Mouse (Mus musculus): ENCODE data around the gene Cldn34c1.
"Not testable (repeated sequence)": the region's sequence is repeated elsewhere in the genome, so short reads cannot be mapped to it uniquely, and the experiment has no call there.

- TF ChIP-seq CTCF (IDR thresholded peaks at IDR 0.05; ENCODE audit: borderline replicate concordance, extremely low read depth, insufficient read depth, insufficient read length); POLR2A (IDR thresholded peaks at IDR 0.05; ENCODE audit: borderline replicate concordance, extremely low read depth, insufficient read depth, insufficient read length, poor library complexity, severe bottlenecking): not testable (repeated sequence)
Measured at GRCm38 (mm10) chrX:123222381-123222780, 119.1 kb downstream of the Cldn34c1 start, which contains the start of gene Srsx.

Data from brain, embryonic 14.5 days (tissue).